Mouse (Mus musculus): Measurements from ENCODE around the gene Tango2. TPM values are rescaled to one million over a fixed set of nuclear protein-coding genes. Genes with fewer than 3 reads are reported as not detected.

Gene Tango2
- polyA plus RNA-seq, 1 experiment: 23.5 TPM

DNA sequence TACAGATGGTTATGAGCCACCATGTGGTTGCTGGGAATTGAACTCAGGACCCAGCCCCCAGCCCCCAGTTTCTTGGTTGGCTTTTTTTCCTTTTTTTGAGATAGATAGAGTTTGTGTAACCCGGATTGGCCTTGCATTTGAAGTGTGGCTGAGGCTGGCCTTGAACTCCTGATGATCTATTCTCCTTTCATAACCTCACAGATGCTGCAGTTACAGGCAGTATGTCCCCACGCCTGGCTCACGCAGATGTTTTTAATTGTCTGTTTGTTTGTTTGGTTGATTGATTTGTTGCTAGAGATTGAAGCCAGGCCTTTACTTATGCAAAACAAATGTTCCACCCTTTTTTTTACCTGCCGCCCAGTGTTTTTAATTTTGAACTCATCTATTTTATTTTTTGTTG is 18.9 kb upstream of the Tango2 start:
- Histone ChIP-seq H3K4me1 (ENCODE audit: control insufficient read depth, insufficient read depth, insufficient read length, low read length) (no peaks in the 10 kb centered on the region), H3K27ac (replicated peaks; ENCODE audit: low read depth, low read length) (no peak overlapping the region), H3K4me3 (ENCODE audit: insufficient read depth, low read depth, low read length) (no peak overlapping the region)

DNA sequence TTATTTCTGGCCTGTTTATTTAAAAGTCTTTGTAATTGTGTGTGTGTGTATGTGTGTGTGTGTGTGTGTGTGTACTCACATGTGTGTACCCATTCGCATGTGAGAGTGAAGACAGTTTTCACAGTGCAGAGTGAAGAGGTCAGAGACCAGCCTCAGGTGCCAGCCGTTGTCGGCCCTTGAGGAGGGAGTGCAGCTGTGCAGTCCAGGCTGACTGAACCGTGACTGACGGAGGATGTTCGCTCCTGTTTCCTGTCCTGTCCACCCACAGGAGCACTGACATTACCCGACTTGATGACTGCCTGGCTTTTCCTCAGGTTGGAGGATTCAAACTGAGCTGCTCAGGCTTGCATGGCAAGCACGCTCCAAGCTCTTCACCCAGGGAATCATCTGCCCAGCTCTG is 15.0 kb upstream of the Tango2 start:
- Histone ChIP-seq H3K27ac (replicated peaks; ENCODE audit: low read depth, low read length) (no peak overlapping the region), H3K4me1 (ENCODE audit: control insufficient read depth, insufficient read depth, insufficient read length, low read length) (no peaks in the 10 kb centered on the region), H3K4me3 (ENCODE audit: insufficient read depth, low read depth, low read length) (no peak overlapping the region)

DNA sequence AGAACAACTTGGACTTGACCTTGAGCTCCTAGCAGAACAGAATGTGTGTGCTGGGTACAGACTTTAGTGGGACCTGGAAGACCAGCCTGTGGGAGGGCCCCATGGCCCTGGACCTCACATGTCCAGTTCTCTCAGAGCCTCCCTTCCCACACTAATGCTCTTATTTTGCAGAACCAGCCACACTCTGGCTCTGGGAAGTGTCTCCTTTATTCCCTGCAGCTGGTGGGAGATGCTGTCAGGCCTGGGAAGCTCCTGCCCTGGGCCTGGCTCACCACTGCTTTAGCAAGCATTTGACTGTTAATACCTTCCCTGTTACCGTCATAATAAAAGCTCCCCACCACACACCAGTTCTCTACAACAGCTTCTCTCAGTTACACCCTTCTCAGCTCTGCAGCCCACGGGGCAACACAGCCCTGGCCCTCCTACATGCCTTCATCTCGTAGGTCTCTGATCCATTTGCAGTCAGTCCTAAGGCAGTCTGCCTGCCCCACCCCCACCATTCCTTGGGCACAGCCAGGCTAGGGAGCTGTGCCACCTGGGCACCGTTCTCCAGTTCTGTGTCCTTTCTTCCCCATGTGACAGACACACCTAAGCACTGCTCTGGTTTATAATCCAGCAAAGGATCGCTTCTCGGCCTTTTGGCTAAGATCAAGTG is 12.4 kb upstream of the Tango2 start:
- Histone ChIP-seq H3K27ac (replicated peaks; ENCODE audit: low read depth, low read length) (no peak overlapping the region), H3K4me3 (ENCODE audit: insufficient read depth, low read depth, low read length) (no peak overlapping the region), H3K4me1 (ENCODE audit: control insufficient read depth, insufficient read depth, insufficient read length, low read length) (no peaks in the 10 kb centered on the region)

DNA sequence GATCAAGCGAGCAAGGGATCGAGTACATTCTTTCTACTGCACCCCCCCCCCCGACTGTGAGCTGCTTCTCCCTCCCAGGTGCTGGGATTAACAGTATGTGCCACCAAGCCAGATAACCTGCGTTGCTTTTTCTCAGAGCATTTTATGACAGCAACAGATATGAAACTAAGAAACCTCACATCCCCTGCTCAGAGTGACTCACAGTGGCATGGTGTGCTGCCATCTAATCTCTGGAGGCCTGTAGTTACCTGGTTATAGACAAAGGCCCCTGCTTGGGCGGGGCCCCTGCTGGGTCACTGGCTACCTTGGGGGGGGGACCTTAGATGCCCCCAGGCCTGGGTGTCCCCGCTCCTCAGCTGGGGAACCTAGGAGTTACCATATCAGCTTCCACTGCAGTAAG is 10.1 kb upstream of the Tango2 start:
- Histone ChIP-seq H3K4me3 (ENCODE audit: insufficient read depth, low read depth, low read length) (no peak overlapping the region), H3K27ac (replicated peaks; ENCODE audit: low read depth, low read length) (no peak overlapping the region), H3K4me1 (ENCODE audit: control insufficient read depth, insufficient read depth, insufficient read length, low read length) (no peaks in the 10 kb centered on the region)

DNA sequence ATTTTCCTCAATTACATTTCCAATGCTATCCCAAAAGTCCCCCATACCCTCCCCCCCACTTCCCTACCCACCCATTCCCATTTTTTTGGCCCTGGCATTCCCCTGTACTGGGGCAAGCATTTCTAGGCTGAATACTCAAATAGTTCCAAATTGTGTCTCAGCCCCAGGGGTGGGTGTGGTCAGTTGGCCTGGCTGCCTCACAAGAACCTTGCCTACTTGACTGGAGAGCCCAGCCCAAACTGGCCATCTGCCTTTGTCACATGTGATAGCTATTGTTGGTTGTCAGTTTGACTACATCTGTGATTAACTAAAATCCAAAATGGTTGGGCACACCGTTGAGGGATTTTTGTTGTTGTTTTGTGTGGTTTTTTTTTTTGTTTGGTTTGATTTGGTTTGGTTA is 9.1 kb upstream of the Tango2 start:
- no peak overlapping the region for H3K27ac ChIP-seq (replicated peaks; ENCODE audit: low read depth, low read length)
- H3K4me3 ChIP-seq (ENCODE audit: insufficient read depth, low read depth, low read length): no peak overlapping the region
- no peaks in the 10 kb centered on the region for H3K4me1 ChIP-seq (ENCODE audit: control insufficient read depth, insufficient read depth, insufficient read length, low read length)

DNA sequence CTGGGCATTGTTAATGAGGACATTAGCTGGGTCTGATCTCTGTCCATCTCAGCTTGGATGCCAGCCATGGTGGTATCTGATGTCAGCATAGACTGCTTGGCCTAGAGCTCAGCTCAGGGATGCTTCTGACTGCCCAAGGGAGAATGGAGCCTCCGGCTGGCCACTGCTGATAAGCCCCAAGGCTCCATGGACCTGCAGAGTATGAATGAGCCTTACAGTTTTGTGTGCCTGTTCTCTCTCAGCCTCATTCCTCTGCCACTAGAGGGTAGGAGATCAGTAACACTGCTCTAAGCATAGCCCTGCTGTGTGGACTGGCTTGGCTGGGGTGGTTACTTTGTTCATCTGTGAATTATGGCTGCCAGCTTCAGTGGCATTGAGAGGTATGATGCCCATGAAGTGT is 5.2 kb upstream of the Tango2 start:
- no peak overlapping the region for H3K27ac ChIP-seq (replicated peaks; ENCODE audit: low read depth, low read length)
- 0 out of 2 replicates have a peak, but pooled peaks cover 2% of the 10 kb centered on the region for H3K4me1 ChIP-seq (ENCODE audit: control insufficient read depth, insufficient read depth, insufficient read length, low read length)
- no peak overlapping the region for H3K4me3 ChIP-seq (ENCODE audit: insufficient read depth, low read depth, low read length)

DNA sequence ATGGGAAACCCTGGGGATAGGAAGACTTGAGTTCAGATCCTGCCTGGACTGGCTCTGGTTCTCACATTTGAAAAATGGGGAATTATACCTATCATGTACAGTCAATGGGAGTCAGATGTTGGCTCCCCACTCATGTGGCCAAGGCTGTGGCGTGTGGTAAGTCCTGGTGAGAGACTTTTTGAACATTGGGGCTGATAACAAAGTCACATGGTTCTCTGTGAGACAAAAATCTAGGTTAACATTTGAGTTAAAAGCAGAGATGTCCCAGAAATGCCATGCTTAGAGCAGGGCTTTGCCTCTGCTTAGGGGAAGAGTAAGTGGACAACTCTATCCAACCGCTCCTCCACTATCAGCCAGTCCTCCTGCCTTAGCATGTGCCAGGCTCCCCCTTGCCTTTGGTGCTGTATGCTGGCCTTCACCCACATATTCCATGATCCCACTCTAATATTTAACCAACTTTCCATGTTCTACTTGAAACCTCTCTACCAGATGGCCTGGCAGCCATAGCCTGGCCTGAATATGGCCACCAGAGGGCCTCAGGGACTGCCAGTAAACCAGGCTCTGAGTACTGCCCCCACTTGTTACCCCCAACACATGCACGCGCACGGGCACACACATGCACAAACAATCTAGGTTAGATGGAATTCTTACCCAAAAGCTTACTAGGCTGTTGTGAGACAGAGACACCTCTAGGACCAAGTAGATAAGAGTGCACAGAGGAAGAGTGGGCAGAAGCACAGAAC is 3.6 kb upstream of the Tango2 start:
- Histone ChIP-seq H3K4me1 (ENCODE audit: control insufficient read depth, insufficient read depth, insufficient read length, low read length) (0 out of 2 replicates have a peak, but pooled peaks cover 2% of the 10 kb centered on the region), H3K27ac (replicated peaks; ENCODE audit: low read depth, low read length) (no peak overlapping the region), H3K4me3 (ENCODE audit: insufficient read depth, low read depth, low read length) (no peak overlapping the region)

DNA sequence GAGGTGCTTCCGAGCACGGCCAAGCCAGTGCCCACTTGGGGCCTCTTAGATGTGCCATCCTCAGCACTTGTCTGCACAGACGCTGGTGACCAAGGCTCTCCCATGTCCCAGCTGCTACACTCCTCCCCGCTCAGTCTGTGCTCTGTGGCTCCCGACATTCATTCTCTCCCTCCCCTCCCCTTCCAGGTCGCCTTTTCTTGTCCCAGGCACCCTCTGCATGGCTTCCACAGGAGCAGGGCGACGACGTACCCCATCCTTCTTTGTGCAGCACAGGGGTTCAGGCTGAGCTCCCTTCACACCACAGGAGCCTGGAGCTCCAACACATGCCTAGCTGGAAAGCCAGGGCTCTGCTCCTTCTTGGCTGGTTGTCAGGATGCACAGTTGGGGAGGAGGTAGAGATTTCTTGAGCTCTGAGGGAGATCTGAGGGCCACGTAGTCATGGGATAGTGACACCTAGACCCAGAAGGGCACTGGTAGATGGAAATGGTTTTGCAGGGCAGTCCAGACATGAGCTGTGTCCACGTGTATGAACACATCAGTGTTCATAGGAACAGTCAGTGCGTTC is 1.9 kb upstream of the Tango2 start:
- Histone ChIP-seq H3K27ac (replicated peaks; ENCODE audit: low read depth, low read length) (no peak overlapping the region), H3K4me1 (ENCODE audit: control insufficient read depth, insufficient read depth, insufficient read length, low read length) (0 out of 2 replicates have a peak, but pooled peaks cover 2% of the 10 kb centered on the region), H3K4me3 (ENCODE audit: insufficient read depth, low read depth, low read length) (no peak overlapping the region)

DNA sequence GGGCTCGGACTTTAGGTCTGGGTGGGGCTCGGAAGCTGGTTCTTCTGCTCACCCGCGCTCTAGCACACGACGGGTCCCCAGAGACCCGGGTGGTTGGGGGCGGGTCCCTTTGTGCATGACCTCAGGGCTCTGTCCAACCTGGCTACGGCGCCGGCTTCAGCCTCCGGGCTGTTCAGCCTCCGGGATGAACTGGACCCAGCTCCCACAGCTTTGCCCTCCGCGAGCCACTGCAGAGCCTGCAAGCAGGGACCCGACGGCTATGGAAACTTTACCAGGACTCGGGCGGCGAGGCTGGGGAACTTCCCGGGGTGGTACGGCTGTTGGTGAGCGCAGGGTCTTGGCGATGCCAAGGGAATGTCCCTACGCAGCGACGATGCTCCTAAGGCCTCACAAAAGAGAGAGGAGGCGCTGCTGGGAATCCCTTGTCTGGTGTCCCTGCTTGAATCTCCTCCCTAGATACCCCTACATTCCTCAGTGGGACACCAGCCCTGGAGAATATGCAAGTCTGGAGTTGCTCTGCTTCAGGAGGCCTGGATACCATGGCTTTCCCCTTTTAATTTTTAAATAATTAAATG is 785 bp upstream of the Tango2 start:
- Histone ChIP-seq H3K4me3 (ENCODE audit: insufficient read depth, low read depth, low read length) (peak overlapping the region; percentile 82), H3K27ac (replicated peaks; ENCODE audit: low read depth, low read length) (no peak overlapping the region), H3K4me1 (ENCODE audit: control insufficient read depth, insufficient read depth, insufficient read length, low read length) (0 out of 2 replicates have a peak, but pooled peaks cover 2% of the 10 kb centered on the region)

DNA sequence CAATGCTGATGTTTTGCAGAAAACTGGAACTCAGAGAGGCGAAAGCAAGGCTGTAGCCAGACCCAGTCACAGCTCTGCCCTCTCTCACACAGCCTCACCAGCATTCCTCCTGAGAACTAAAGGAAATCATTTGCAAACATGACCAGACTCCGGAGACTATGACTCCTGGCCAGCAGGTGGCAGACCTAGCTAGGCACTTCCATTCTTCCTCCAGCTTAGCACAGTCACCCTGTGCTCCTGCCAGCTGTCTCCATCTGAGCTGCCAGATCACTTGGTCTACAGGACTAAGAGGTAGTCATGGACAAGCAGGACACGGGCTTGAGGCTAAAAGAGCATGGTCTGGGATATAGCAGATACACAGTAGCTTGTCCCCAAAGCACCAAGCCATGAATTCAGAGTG is 2.7 kb downstream of the Tango2 start:
- Histone ChIP-seq H3K27ac (replicated peaks; ENCODE audit: low read depth, low read length) (no peak overlapping the region), H3K4me3 (ENCODE audit: insufficient read depth, low read depth, low read length) (no peak overlapping the region), H3K4me1 (ENCODE audit: control insufficient read depth, insufficient read depth, insufficient read length, low read length) (peaks cover 9% of the 10 kb centered on the region)

DNA sequence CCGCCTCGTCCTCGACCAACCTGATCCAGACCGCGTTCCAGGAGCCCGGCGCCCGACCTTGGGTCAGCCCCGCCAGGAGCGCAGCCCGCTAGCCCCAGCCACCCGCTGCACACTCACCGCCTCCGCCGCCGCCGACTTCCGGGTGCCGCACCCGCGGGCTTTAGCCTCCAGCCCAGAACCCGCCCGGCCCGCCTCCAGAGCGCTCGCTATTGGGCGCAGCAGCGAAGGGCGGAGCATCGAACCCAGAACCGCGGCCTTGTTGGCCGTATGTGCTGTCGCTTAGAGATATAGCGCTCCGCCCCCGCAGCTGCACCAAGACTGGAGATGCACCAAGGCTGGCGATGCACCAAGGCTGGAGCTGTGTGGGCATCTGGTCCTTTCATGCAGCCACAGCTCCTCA is 4.1 kb downstream of the Tango2 start:
- H3K4me3 ChIP-seq (ENCODE audit: insufficient read depth, low read depth, low read length): peak overlapping the region; percentile 91
- no peak overlapping the region; the same call in 1 of the 2 replicates for H3K27ac ChIP-seq (replicated peaks; ENCODE audit: low read depth, low read length)
- H3K4me1 ChIP-seq (ENCODE audit: control insufficient read depth, insufficient read depth, insufficient read length, low read length): peaks cover 9% of the 10 kb centered on the region

DNA sequence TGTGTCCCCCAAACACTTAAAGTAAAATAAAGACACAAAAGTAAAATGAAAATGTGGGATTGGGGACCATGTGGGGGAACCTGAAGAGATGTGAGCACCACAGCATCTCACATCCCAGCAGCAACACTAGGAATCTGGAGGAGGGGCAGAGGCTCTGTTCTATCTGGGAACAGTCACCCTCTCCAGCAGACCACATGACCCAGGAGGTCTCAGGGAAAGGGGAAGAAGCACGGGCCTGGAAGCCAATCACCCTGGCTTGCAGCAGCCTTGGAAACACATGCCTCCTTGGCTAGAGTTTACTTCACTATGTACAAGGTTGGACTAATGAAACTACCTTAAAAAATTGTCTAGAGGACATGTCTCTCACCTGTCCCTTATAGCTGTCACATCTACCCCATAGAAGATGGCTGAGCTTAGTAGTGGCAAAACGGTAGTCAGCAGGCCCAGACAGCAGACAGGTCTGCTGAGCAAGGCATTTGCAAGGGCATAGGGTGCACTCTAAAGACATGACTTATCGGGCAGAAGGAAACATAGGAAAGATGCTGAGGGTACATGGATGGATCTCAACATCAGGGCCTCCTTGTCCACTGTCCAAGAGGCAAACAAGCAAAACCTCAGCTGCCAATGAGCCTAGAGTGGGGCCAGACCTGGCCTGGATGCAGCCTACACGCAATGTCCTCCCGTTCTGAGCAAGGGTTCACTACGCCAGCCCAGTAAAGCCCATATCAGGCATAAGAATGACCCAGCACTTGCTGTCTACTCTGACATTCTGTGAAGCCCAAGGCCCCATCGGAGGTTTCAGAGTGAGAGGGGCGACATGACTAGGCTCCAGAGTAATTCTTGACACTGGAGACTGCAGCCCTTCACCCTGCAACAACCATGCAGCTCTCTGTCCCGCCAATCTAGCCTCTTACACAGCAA is 5.0 kb downstream of the Tango2 start:
- Histone ChIP-seq H3K27ac (replicated peaks; ENCODE audit: low read depth, low read length) (no peak overlapping the region), H3K4me1 (ENCODE audit: control insufficient read depth, insufficient read depth, insufficient read length, low read length) (peaks cover 7% of the 10 kb centered on the region), H3K4me3 (ENCODE audit: insufficient read depth, low read depth, low read length) (peak overlapping the region; percentile 91)

DNA sequence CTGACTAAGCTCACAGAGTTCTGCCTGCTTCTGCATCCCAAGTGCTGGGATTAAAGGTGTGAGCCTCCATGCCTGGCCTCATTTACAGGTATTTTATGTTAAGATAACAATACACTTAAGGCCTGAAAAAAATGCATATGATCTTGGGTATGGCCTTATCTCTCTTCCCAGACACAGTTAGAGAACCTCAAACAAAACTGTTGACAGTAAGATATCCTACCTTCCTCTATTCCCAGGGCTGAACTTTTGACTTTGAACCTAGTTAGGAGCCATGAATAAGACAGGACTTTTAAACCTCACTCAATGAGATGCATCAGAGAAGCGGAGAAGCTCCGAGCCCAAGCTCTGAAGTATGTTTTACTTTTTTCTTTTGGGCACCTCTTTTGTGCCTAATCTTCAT is 5.8 kb downstream of the Tango2 start:
- Histone ChIP-seq H3K4me1 (ENCODE audit: control insufficient read depth, insufficient read depth, insufficient read length, low read length) (peaks cover 7% of the 10 kb centered on the region), H3K27ac (replicated peaks; ENCODE audit: low read depth, low read length) (no peak overlapping the region), H3K4me3 (ENCODE audit: insufficient read depth, low read depth, low read length) (no peak overlapping the region)

DNA sequence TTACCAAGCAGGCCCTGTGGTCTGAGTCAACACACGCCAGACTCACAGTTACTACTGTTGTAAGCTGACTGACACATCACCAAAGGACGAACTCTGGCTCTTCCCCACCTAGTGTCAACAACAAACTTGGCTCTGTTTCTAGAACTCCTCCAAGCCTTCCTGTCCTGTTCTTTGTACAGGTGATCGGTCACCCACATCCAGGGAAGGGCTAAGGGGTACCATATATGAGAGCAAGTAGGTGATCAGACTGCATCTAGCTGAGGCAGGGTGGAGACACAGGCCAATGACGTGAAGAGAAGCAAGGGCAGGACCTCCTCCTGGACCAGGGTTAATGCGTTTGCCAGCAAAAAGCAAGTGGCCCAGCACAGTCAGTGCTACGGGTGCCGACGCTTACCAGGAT is 6.3 kb downstream of the Tango2 start:
- Histone ChIP-seq H3K27ac (replicated peaks; ENCODE audit: low read depth, low read length) (no peak overlapping the region), H3K4me1 (ENCODE audit: control insufficient read depth, insufficient read depth, insufficient read length, low read length) (peaks cover 7% of the 10 kb centered on the region), H3K4me3 (ENCODE audit: insufficient read depth, low read depth, low read length) (no peak overlapping the region)

DNA sequence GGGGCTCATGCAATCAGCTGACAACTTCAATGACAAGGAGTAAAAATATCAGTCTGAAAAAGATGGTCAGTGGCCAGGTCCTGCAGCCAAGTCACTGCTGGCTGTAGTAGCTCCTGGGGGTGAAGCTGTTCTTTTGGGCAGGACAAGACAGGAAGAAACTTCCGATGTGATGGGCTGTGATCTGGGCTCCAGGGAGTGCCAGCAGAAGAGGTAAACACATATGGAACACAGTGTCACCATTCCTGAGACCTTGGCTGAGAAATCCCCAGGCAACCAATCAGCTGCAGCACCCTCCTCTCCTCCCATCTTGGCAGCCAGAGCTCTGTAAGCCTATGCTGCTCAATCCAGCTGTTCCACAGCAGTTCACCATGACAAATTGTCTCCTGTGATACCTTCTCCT is 8.0 kb downstream of the Tango2 start:
- Histone ChIP-seq H3K27ac (replicated peaks; ENCODE audit: low read depth, low read length) (no peak overlapping the region), H3K4me3 (ENCODE audit: insufficient read depth, low read depth, low read length) (no peak overlapping the region), H3K4me1 (ENCODE audit: control insufficient read depth, insufficient read depth, insufficient read length, low read length) (peaks cover 7% of the 10 kb centered on the region)
